Mouse (Mus musculus) liver, embryonic 14.5 days (tissue): Measurements from ENCODE around the gene 1810043G02Rik. TPM values are rescaled to one million over a fixed set of nuclear protein-coding genes. Genes with fewer than 3 reads are reported as not detected.

Experiments used
- ATAC-seq: fragments of 200-750 bp; cut with Nextera tagmentation; 2 replicates; pipeline ENCODE4 v1.8.0; 2017; ENCODE audit warnings: moderate number of reproducible peaks, mild to moderate bottlenecking, moderate library complexity; ENCODE audit not compliant: insufficient read depth
- DNase-seq, 3 experiments: peaks; one replicate each; pipeline ENCODE4 v3.0.0-alpha.2; 2012 to 2013; ENCODE audit warnings: low read depth in 3 of 3, low spot score in 3 of 3
- H3K27ac ChIP-seq: fragments of 300-500 bp; sonication (generic); 2 replicates; pipeline ENCODE4 v1.5.1; 2014; ENCODE audit warnings: moderate library complexity, mild to moderate bottlenecking, control low read depth, inconsistent platforms
- H3K27me3 ChIP-seq: fragments of 300-500 bp; sonication (generic); 2 replicates; pipeline ENCODE4 v1.6.1; 2014; ENCODE audit warnings: mild to moderate bottlenecking, low read length, moderate library complexity; ENCODE audit not compliant: control insufficient read depth, insufficient read depth
- H3K36me3 ChIP-seq: fragments of 300-500 bp; sonication (generic); replicated peaks from 2 replicates; pipeline ENCODE4 v1.6.1; 2014; ENCODE audit warnings: low read depth; ENCODE audit not compliant: control insufficient read depth, insufficient read depth
- H3K4me1 ChIP-seq, 2 experiments: fragments of 200-500 bp in 1 of 2; fragments of 300-500 bp in 1 of 2; sonication (generic) in 1 of 2; replicated peaks; 2 replicates each; pipeline ENCODE4 v1.6.1; 2012 to 2014; ENCODE audit warnings: antibody characterized with exemption in 1 of 2, inconsistent platforms in 1 of 2, low read length in 1 of 2; ENCODE audit not compliant: control insufficient read depth in 2 of 2, insufficient read depth in 2 of 2
- H3K4me2 ChIP-seq: fragments of 300-500 bp; sonication (generic); 2 replicates; pipeline ENCODE4 v1.6.1; 2014; ENCODE audit warnings: low read depth, mild to moderate bottlenecking, control low read depth, moderate library complexity
- H3K4me3 ChIP-seq, 2 experiments: fragments of 200-500 bp in 1 of 2; fragments of 300-500 bp in 1 of 2; sonication (generic) in 1 of 2; 2 replicates each; pipeline ENCODE4 v1.5.1; 2012 to 2014; ENCODE audit warnings: low read depth in 2 of 2, low read length in 2 of 2, mild to moderate bottlenecking in 2 of 2, control low read depth in 1 of 2, inconsistent platforms in 1 of 2, moderate library complexity in 1 of 2; ENCODE audit not compliant: insufficient read depth in 1 of 2
- H3K9ac ChIP-seq: fragments of 300-500 bp; sonication (generic); replicated peaks from 2 replicates; pipeline ENCODE4 v1.6.1; 2014; ENCODE audit warnings: mild to moderate bottlenecking, control low read depth, moderate library complexity
- H3K9me3 ChIP-seq: fragments of 300-500 bp; sonication (generic); 2 replicates; pipeline ENCODE4 v1.6.1; 2016; ENCODE audit warnings: low read length, mixed read lengths; ENCODE audit not compliant: control insufficient read depth
- CTCF ChIP-seq: IDR thresholded peaks from 2 replicates; pipeline ENCODE4 v1.5.1; 2016; ENCODE audit warnings: antibody characterized with exemption, low read depth, control low read depth
- EP300 ChIP-seq: IDR thresholded peaks from 2 replicates; pipeline ENCODE4 v1.6.1; 2016; ENCODE audit warnings: antibody characterized with exemption, low read depth
- WGBS: fragments of 180-500 bp; shearing (Covaris S2); extraction: QIAGEN DNeasy Blood & Tissue Kit; methylation state at CpG from one replicate; pipeline ENCODE4 v1.1.7; 2014; ENCODE audit not compliant: insufficient replicate concordance; 5-methylcytosine and 5-hydroxymethylcytosine counted together
- polyA plus RNA-seq, 2 experiments: library from polyadenylated mRNA; depleted of rRNA in 1 of 2; stranded (reverse) in 1 of 2; unstranded in 1 of 2; fragments of >200 nt; fragmentation: Nextera tagmentation in 1 of 2; extraction: Ambion mirVana in 1 of 2; gene quantifications; 2 replicates each; pipeline versions ENCODE4 v1.2.1 to v1.2.3; 2012 to 2014

The 1810043G02Rik gene
- polyA plus RNA-seq, 2 experiments = 4.5 TPM

- Histone ChIP-seq H3K4me2 (peak overlapping the region; percentile 98), H3K4me1 (peaks cover 48 to 51% of the 10 kb centered on the region in 2 experiments), H3K9me3 (no peaks in the 10 kb centered on the region), H3K27ac (peak overlapping the region; percentile 82), H3K36me3 (peaks cover 39% of the 10 kb centered on the region), H3K27me3 (no peaks in the 10 kb centered on the region), H3K9ac (peak overlapping the region; percentile 65), H3K4me3 (peak overlapping the region; percentile 23 to 40)
- ATAC-seq (peak; percentile 60), DNase-seq (peak; percentile 50 to 56 (median 52))
- 33% methylated on average over 3 of the region's 3 CpGs for WGBS
- TF ChIP-seq CTCF (no peak), EP300 (no peak)
Measured at GRCm38 (mm10) chr10:78004479-78005100, 26.3 kb downstream of the 1810043G02Rik start.

DNA sequence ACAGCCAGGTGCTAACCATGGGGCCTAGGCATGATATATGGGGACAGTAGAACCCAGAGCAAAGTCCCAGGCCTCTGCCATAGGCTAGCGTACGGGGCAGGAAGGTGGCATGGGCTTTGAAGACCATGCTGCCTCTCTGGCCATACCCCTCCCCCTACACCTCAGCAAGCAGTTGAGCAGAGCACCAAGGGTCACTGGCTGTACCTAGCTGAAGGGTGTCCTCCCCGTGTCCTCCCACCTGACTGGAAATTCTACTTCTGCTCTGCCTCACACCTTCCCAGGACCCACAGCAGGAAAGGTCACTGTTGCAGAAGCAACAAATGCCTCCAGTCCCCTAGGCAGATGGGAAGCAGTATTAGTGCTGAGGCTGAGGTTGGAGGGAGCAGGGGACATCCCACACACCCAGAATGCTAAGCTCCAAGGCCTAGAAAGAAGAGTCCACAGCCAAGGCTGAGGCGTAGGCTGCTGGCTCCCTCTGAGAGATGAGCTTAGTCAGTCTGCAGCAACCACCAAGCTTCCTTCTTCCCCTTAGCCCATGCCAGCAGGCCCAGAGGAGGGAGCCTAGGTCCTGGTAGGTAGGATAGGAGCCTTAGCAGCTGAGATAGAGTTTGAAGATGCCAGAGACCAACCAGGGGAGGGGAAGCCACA lies 27.6 kb downstream of the 1810043G02Rik start:
- H3K4me3 ChIP-seq = 0 out of 4 replicates have a peak overlapping the region, but pooled peaks have one; percentile 2 to 8
- TF ChIP-seq EP300 (no peak), CTCF (no peak)
- peaks cover 26% of the 10 kb centered on the region for H3K36me3 ChIP-seq
- H3K27ac ChIP-seq = peak overlapping the region; percentile 82
- ATAC-seq (no peak), DNase-seq (no peak)
- H3K4me1 ChIP-seq = peaks cover 52 to 57% of the 10 kb centered on the region in 2 experiments
- WGBS = 81% methylated on average over 4 of the region's 4 CpGs
- H3K9ac ChIP-seq = peak overlapping the region; percentile 32; the same call in 1 of the 2 replicates
- H3K4me2 ChIP-seq = peak overlapping the region; percentile 98
- H3K27me3 ChIP-seq = no peaks in the 10 kb centered on the region
- H3K9me3 ChIP-seq = no peaks in the 10 kb centered on the region

DNA sequence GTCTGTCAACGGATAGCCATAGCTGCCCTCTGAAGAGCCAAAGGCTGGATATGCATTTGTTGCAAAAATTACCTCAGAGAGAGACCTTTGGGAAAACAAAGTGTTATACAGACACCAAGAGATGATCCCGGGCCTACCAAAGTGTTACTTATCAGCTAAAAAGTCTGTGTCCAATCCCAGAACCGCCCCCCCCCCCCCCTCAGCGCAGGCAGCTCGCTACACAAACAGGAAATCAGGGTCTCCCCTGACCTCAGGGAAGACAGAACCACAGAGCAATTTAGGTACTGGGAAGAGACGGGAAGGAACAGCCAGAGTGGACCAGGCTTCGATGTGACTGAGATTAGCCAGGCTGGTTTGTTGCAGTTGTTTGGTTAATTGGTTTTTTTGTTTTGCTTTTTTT lies 28.9 kb downstream of the 1810043G02Rik start:
- DNase-seq (no peak), ATAC-seq (no peak)
- Histone ChIP-seq H3K4me2 (peak overlapping the region; percentile 98), H3K4me3 (peak overlapping the region; percentile 72 to 73), H3K27me3 (no peaks in the 10 kb centered on the region), H3K36me3 (peaks cover 17% of the 10 kb centered on the region; the same call in 1 of the 2 replicates), H3K9ac (peak overlapping the region; percentile 77), H3K27ac (peak overlapping the region; percentile 81), H3K4me1 (peaks cover 52 to 57% of the 10 kb centered on the region in 2 experiments), H3K9me3 (no peaks in the 10 kb centered on the region)
- no peak for TF ChIP-seq EP300
- TF ChIP-seq CTCF = no peak
- 6% methylated on average over 7 of the region's 7 CpGs for WGBS

- peak; percentile 44 for ATAC-seq
- H3K4me3 ChIP-seq = peak overlapping the region; percentile 72 to 73
- TF ChIP-seq CTCF = no peak
- peak; percentile 66 for TF ChIP-seq EP300
- 7% methylated on average over 3 of the region's 3 CpGs for WGBS
- H3K9me3 ChIP-seq = no peaks in the 10 kb centered on the region
- peak overlapping the region; percentile 98 for H3K4me2 ChIP-seq
- peak overlapping the region; percentile 81 for H3K27ac ChIP-seq
- peak overlapping the region; percentile 77 for H3K9ac ChIP-seq
- H3K36me3 ChIP-seq = peaks cover 13% of the 10 kb centered on the region; the same call in 1 of the 2 replicates
- no peaks in the 10 kb centered on the region for H3K27me3 ChIP-seq
- peak in 2 of 3 experiments; percentile 57 to 58 for DNase-seq
- H3K4me1 ChIP-seq = peaks cover 52 to 57% of the 10 kb centered on the region in 2 experiments
Measured at GRCm38 (mm10) chr10:78008169-78008568, 29.8 kb downstream of the 1810043G02Rik start.
